Comparison of ENCODE assay signal across 8 mouse cellular contexts in the genomic region with DNA sequence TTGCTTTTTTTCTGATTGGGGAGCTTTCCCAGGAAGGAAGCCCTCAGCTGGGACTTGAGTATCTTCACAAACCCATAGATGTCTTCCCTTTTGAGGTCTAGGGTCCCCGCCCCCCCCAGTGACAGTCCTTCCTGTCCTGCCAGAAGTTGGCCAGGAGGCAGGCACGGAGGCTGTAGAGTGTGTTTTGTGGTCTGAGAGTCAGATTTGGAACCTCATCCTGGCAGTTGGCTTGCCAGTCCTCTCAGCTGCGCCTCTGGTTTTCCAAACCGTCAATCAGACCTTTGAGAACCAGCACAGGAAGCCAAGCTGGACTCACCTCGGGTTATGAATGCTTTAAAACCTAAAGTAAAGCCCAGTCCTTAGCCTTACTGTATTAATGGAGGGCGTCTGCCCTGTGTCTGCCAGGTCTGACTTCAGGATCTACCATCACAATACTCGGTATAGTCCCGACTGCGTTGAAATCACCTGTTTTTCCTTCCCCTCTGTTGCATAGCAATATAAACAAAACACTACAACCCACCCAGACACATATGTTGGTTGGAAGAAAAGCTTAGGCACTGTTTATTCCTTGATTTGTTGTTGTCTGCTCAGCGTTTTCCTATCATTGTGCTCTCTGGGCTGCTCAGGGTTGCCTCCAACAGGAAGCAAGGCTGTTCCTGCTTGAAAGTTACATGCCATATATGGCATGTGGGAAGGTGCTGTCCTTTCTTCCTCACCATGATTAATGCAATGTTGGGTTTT. TPM values are rescaled to one million over a fixed set of nuclear protein-coding genes. Genes with fewer than 3 reads are reported as not detected.
DNase-seq lines count a peak whose midpoint lies in the region; ATAC-seq and TF ChIP-seq lines count a peak whose summit lies in the region.
"Had no signal": no experiment of that assay in that cellular context is flagged by ENCODE, and none has a peak within 500 bp of the region (broad histone marks: within the 10 kb centered on the region; RNA-seq: fewer than 3 reads in every experiment).

No protein-coding gene starts in this region.

- no peaks in the 10 kb centered on the region for H3K27me3 ChIP-seq in midbrain, postnatal 0 days (ENCODE audit: insufficient read depth, low read length)
- H3K27me3 ChIP-seq in midbrain, embryonic 13.5 days, result peaks cover 3% of the 10 kb centered on the region; the same call in 1 of the 2 replicates
- no peaks in the 10 kb centered on the region for H3K27me3 ChIP-seq in heart, embryonic 14.5 days (ENCODE audit: control insufficient read depth, insufficient read depth, low read length)
- H3K27me3 ChIP-seq in liver, embryonic 16.5 days (ENCODE audit: control insufficient read depth, insufficient read depth, low read depth, low read length), result peaks cover 21% of the 10 kb centered on the region
- H3K27me3 ChIP-seq in stomach, embryonic 16.5 days (ENCODE audit: control insufficient read depth, insufficient read depth, low read length), result 0 out of 2 replicates have a peak, but pooled peaks cover 2% of the 10 kb centered on the region
- no peaks in the 10 kb centered on the region for H3K27me3 ChIP-seq in hindbrain, embryonic 12.5 days

- no peak for ATAC-seq in midbrain, postnatal 0 days (ENCODE audit: low FRiP score)
- no peak for ATAC-seq in midbrain, embryonic 13.5 days
- ATAC-seq in heart, embryonic 14.5 days (ENCODE audit: insufficient number of reproducible peaks, insufficient read depth, low FRiP score, low read depth), result no peak
- peak; percentile 41 for ATAC-seq in liver, embryonic 16.5 days (ENCODE audit: low read depth)
- no peak for ATAC-seq in stomach, embryonic 16.5 days (ENCODE audit: insufficient read depth, low FRiP score)
- no peak for ATAC-seq in hindbrain, embryonic 12.5 days (ENCODE audit: low FRiP score)

- no peak overlapping the region for H3K4me3 ChIP-seq in midbrain, postnatal 0 days (ENCODE audit: low read depth, low read length)
- H3K4me3 ChIP-seq in midbrain, embryonic 13.5 days (replicated peaks), result no peak overlapping the region
- no peak overlapping the region for H3K4me3 ChIP-seq in heart, embryonic 14.5 days (ENCODE audit: control insufficient read depth in 1 of 2, insufficient read depth in 1 of 2, low read depth in 1 of 2, low read length in 2 of 2)
- no peak overlapping the region for H3K4me3 ChIP-seq in liver, embryonic 16.5 days (ENCODE audit: low read depth, low read length)
- H3K4me3 ChIP-seq in stomach, embryonic 16.5 days (replicated peaks; ENCODE audit: low read length), result no peak overlapping the region
- H3K4me3 ChIP-seq in hindbrain, embryonic 12.5 days, result no peak overlapping the region

- H3K27ac ChIP-seq in midbrain, postnatal 0 days (ENCODE audit: low read depth, low read length), result no peak overlapping the region
- H3K27ac ChIP-seq in midbrain, embryonic 13.5 days, result no peak overlapping the region
- peak overlapping the region; percentile 15 to 51; a peak in 3 of 4 replicates for H3K27ac ChIP-seq in heart, embryonic 14.5 days (replicated peaks in 1 of 2; ENCODE audit: control insufficient read depth in 1 of 2, insufficient read depth in 1 of 2, low read depth in 2 of 2, low read length in 2 of 2)
- peak overlapping the region; percentile 49 for H3K27ac ChIP-seq in liver, embryonic 16.5 days (ENCODE audit: low read length)
- peak overlapping the region; percentile 57; the same call in 1 of the 2 replicates for H3K27ac ChIP-seq in stomach, embryonic 16.5 days (ENCODE audit: low read length)
- no peak overlapping the region for H3K27ac ChIP-seq in hindbrain, embryonic 12.5 days

- no peak overlapping the region for H3K4me2 ChIP-seq in midbrain, postnatal 0 days (ENCODE audit: low read depth, low read length, poor library complexity, severe bottlenecking)
- no peak overlapping the region for H3K4me2 ChIP-seq in midbrain, embryonic 13.5 days (replicated peaks)
- 0 out of 2 replicates have a peak overlapping the region, but pooled peaks have one; percentile 16 for H3K4me2 ChIP-seq in heart, embryonic 14.5 days (ENCODE audit: low read length)
- no peak overlapping the region for H3K4me2 ChIP-seq in liver, embryonic 16.5 days (ENCODE audit: low read depth, low read length)
- no peak overlapping the region for H3K4me2 ChIP-seq in stomach, embryonic 16.5 days (ENCODE audit: low read depth, low read length)
- H3K4me2 ChIP-seq in hindbrain, embryonic 12.5 days (replicated peaks), result no peak overlapping the region

- no peak overlapping the region for H3K9ac ChIP-seq in midbrain, postnatal 0 days (replicated peaks; ENCODE audit: low read length, poor library complexity, severe bottlenecking)
- H3K9ac ChIP-seq in midbrain, embryonic 13.5 days (replicated peaks), result no peak overlapping the region
- no peak overlapping the region for H3K9ac ChIP-seq in heart, embryonic 14.5 days (ENCODE audit: low read length)
- no peak overlapping the region for H3K9ac ChIP-seq in liver, embryonic 16.5 days (ENCODE audit: low read depth, low read length)
- no peak overlapping the region for H3K9ac ChIP-seq in stomach, embryonic 16.5 days (ENCODE audit: low read length)
- no peak overlapping the region for H3K9ac ChIP-seq in hindbrain, embryonic 12.5 days

- peak; percentile 14 for DNase-seq in midbrain, postnatal 0 days (ENCODE audit: low spot score)
- DNase-seq in cerebellum, postnatal 4 days (ENCODE audit: low spot score in 2 of 2), result no peak

- H3K36me3 ChIP-seq in midbrain, postnatal 0 days (ENCODE audit: insufficient read depth, low read length), result no peaks in the 10 kb centered on the region
- no peaks in the 10 kb centered on the region for H3K36me3 ChIP-seq in midbrain, embryonic 13.5 days
- H3K36me3 ChIP-seq in heart, embryonic 14.5 days (ENCODE audit: control insufficient read depth, insufficient read depth, low read length), result no peaks in the 10 kb centered on the region
- H3K36me3 ChIP-seq in liver, embryonic 16.5 days (ENCODE audit: control insufficient read depth, insufficient read depth), result no peaks in the 10 kb centered on the region
- H3K36me3 ChIP-seq in stomach, embryonic 16.5 days (ENCODE audit: control insufficient read depth, insufficient read depth, low read length), result no peaks in the 10 kb centered on the region
- no peaks in the 10 kb centered on the region for H3K36me3 ChIP-seq in hindbrain, embryonic 12.5 days

- peaks cover 6% of the 10 kb centered on the region for H3K4me1 ChIP-seq in midbrain, postnatal 0 days (ENCODE audit: insufficient read depth, low read length)
- H3K4me1 ChIP-seq in midbrain, embryonic 13.5 days (replicated peaks), result peaks cover 33% of the 10 kb centered on the region
- H3K4me1 ChIP-seq in heart, embryonic 14.5 days (ENCODE audit: control insufficient read depth in 2 of 2, insufficient read depth in 2 of 2, low read length in 2 of 2), result peaks cover 18 to 57% of the 10 kb centered on the region in 2 experiments
- H3K4me1 ChIP-seq in liver, embryonic 16.5 days (ENCODE audit: control insufficient read depth, low read depth, low read length), result no peaks in the 10 kb centered on the region; the same call in 1 of the 2 replicates
- peaks cover 25% of the 10 kb centered on the region for H3K4me1 ChIP-seq in stomach, embryonic 16.5 days (ENCODE audit: control insufficient read depth, insufficient read depth, low read length)
- H3K4me1 ChIP-seq in hindbrain, embryonic 12.5 days, result peaks cover 23% of the 10 kb centered on the region

- TF ChIP-seq CTCF in midbrain, postnatal 0 days (IDR thresholded peaks at IDR 0.05), result no peak

- 76% methylated on average over 10 of the region's 10 CpGs for WGBS in midbrain, postnatal 0 days
- 89% methylated on average over 10 of the region's 10 CpGs for WGBS in midbrain, embryonic 13.5 days
- 54% methylated on average over 10 of the region's 10 CpGs for WGBS in heart, embryonic 14.5 days
- WGBS in liver, embryonic 16.5 days (ENCODE audit: insufficient replicate concordance), result 14% methylated on average over 10 of the region's 10 CpGs
- WGBS in stomach, embryonic 16.5 days, result 60% methylated on average over 10 of the region's 10 CpGs
- WGBS in hindbrain, embryonic 12.5 days, result 80% methylated on average over 10 of the region's 10 CpGs

- no peaks in the 10 kb centered on the region for H3K9me3 ChIP-seq in midbrain, postnatal 0 days (ENCODE audit: low read length)
- H3K9me3 ChIP-seq in midbrain, embryonic 13.5 days, result no peaks in the 10 kb centered on the region
- H3K9me3 ChIP-seq in heart, embryonic 14.5 days (ENCODE audit: control insufficient read depth, low read length), result no peaks in the 10 kb centered on the region
- no peaks in the 10 kb centered on the region for H3K9me3 ChIP-seq in liver, embryonic 16.5 days (replicated peaks; ENCODE audit: control insufficient read depth, low read length)
- H3K9me3 ChIP-seq in stomach, embryonic 16.5 days (replicated peaks; ENCODE audit: control insufficient read depth, low read length), result no peaks in the 10 kb centered on the region
- H3K9me3 ChIP-seq in hindbrain, embryonic 12.5 days (replicated peaks), result no peaks in the 10 kb centered on the region

RNA-seq across cellular contexts. Expression of gene Tspan2, which starts 4.0 kb away (rescaled TPM):
- 25.9 and 26.1 TPM in 2 replicates for total RNA-seq in midbrain, postnatal 0 days (2014; rRNA removed)
- polyA plus RNA-seq in midbrain, postnatal 0 days (2015; fragmentation: Nextera tagmentation; extraction: Ambion mirVana), result 13.4 and 15.5 TPM in 2 replicates
- 6.3 and 7.0 TPM in 2 replicates for polyA plus RNA-seq in midbrain, embryonic 13.5 days (2015; fragmentation: Nextera tagmentation; extraction: Ambion mirVana)
- polyA plus RNA-seq in heart, embryonic 14.5 days (2014; fragmentation: Nextera tagmentation; extraction: Ambion mirVana), result 31.3 and 34.8 TPM in 2 replicates
- polyA plus RNA-seq in liver, embryonic 16.5 days (2015; fragmentation: Nextera tagmentation; extraction: Ambion mirVana), result 2.1 and 2.5 TPM in 2 replicates
- 26.3 and 29.5 TPM in 2 replicates for polyA plus RNA-seq in stomach, embryonic 16.5 days (2015; fragmentation: Nextera tagmentation; extraction: Ambion mirVana)
- 7.5 and 8.0 TPM in 2 replicates for polyA plus RNA-seq in hindbrain, embryonic 12.5 days (2016; fragmentation: Nextera tagmentation; extraction: Ambion mirVana)

RNA-seq across cellular contexts. Expression of gene Tshb, which starts 44.2 kb away (rescaled TPM):
- total RNA-seq in midbrain, postnatal 0 days (2014; rRNA removed), result not detected in 2 replicates
- polyA plus RNA-seq in midbrain, postnatal 0 days (2015; fragmentation: Nextera tagmentation; extraction: Ambion mirVana), result 0.27 and 0.42 TPM in 2 replicates
- 0.12 and 0.16 TPM in 2 replicates for polyA plus RNA-seq in midbrain, embryonic 13.5 days (2015; fragmentation: Nextera tagmentation; extraction: Ambion mirVana)
- polyA plus RNA-seq in heart, embryonic 14.5 days (2014; fragmentation: Nextera tagmentation; extraction: Ambion mirVana), result 0.15 and 0.49 TPM in 2 replicates
- not detected in 2 replicates for polyA plus RNA-seq in liver, embryonic 16.5 days (2015; fragmentation: Nextera tagmentation; extraction: Ambion mirVana)
- polyA plus RNA-seq in stomach, embryonic 16.5 days (2015; fragmentation: Nextera tagmentation; extraction: Ambion mirVana), result 0.09 and 0.16 TPM in 2 replicates
- polyA plus RNA-seq in hindbrain, embryonic 12.5 days (2016; fragmentation: Nextera tagmentation; extraction: Ambion mirVana), result 0.07 and 0.17 TPM in 2 replicates
- total RNA-seq: left cerebral cortex, postnatal 36 days had no signal

Comparison
In these comparisons a context has a peak if more than half of its experiments do, and no peak if none do; other contexts are left out.
1. H3K27ac ChIP-seq: peak in heart, embryonic 14.5 days (2 of 2), liver, embryonic 16.5 days (single experiment) and stomach, embryonic 16.5 days (single experiment); none in midbrain, postnatal 0 days (single experiment), midbrain, embryonic 13.5 days (single experiment) and hindbrain, embryonic 12.5 days (single experiment).